Mouse (Mus musculus): Measurements from ENCODE around the gene Plppr5.

DNA sequence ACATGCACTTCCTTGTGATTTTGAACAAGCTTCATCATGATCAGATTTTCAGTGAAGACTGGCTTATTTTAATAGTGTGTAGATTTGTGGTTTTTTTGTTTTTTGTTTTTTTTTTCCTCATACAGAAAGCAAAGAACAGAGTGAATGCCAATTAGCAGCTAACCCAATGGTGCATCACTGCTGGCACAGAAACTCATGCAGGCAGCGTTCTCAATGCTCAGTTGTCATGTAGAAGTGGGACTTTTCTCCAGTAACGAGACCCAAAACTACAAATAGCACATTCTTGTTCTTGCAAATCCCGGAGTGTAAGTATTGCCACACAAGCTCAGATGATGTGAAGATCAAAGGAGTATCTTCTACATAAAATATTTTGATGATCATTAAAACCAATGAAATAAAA is 156.9 kb downstream of the Plppr5 start:
- TF ChIP-seq CTCF (IDR thresholded peaks at IDR 0.05; ENCODE audit: low read depth) (no peak), EP300 (optimal IDR thresholded peaks at IDR 0.05) (no peak)
